In the genomic region with DNA sequence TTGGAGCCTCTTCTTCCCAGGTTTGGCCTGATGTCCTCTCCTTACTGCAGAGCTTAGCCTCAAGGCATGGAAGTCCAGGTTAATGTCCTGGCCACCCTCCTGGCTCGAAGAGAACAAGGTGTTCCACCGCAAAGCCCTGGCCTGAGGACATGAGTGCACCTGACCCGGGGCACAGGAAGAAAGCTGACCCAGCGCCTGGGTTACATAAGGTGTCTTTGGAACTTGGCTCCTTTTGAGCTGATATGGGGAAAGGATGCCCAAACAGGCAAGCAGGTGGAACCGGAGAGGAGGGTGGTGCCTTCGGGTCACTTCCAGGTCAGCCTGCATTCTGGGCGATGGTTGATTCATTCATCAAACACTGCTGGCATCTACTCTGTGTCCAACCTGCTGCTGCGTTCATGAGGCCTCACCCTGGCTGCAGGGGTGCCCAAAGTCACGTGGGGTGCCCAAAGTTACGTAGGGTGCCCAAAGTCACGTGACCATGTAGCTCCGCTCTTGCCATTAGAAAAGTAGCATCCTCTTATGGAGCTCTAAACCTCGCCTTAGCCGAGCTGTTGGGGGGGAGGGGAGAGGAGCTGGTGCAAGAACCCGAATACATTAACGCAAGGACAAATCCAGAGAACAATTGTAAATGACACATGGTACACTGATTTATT, we compare ENCODE assay signal across 17 mouse cellular contexts. TPM values are rescaled to one million over a fixed set of nuclear protein-coding genes. Genes with fewer than 3 reads are reported as not detected.
DNase-seq lines count a peak whose midpoint lies in the region; ATAC-seq lines count a peak whose summit lies in the region.
"Had no signal": no experiment of that assay in that cellular context is flagged by ENCODE, and none has a peak within 500 bp of the region (broad histone marks: within the 10 kb centered on the region; RNA-seq: fewer than 3 reads in every experiment).

No protein-coding gene starts in this region.

- H3K36me3 ChIP-seq in kidney, embryonic 15.5 days = no peaks in the 10 kb centered on the region
- H3K36me3 ChIP-seq in midbrain, embryonic 11.5 days (ENCODE audit: control insufficient read depth, insufficient read depth, low read length) = no peaks in the 10 kb centered on the region
- H3K36me3 ChIP-seq in midbrain, embryonic 15.5 days (replicated peaks) = no peaks in the 10 kb centered on the region
- no peaks in the 10 kb centered on the region for H3K36me3 ChIP-seq in stomach, embryonic 15.5 days
- H3K36me3 ChIP-seq: G1E; limb, embryonic 13.5 days; neural tube, embryonic 13.5 days had no signal

- no peak overlapping the region for H3K4me2 ChIP-seq in kidney, embryonic 15.5 days
- H3K4me2 ChIP-seq in midbrain, embryonic 11.5 days = no peak overlapping the region
- no peak overlapping the region for H3K4me2 ChIP-seq in midbrain, embryonic 15.5 days
- no peak overlapping the region for H3K4me2 ChIP-seq in stomach, embryonic 15.5 days
- H3K4me2 ChIP-seq: limb, embryonic 13.5 days; neural tube, embryonic 13.5 days had no signal

- H3K9me3 ChIP-seq in kidney, embryonic 15.5 days (replicated peaks) = no peaks in the 10 kb centered on the region
- H3K9me3 ChIP-seq in midbrain, embryonic 11.5 days (ENCODE audit: control insufficient read depth, low read length) = no peaks in the 10 kb centered on the region
- 0 out of 2 replicates have a peak, but pooled peaks cover 4% of the 10 kb centered on the region for H3K9me3 ChIP-seq in midbrain, embryonic 15.5 days
- no peaks in the 10 kb centered on the region for H3K9me3 ChIP-seq in stomach, embryonic 15.5 days
- H3K9me3 ChIP-seq: G1E; limb, embryonic 13.5 days; neural tube, embryonic 13.5 days had no signal

- no peak overlapping the region for H3K27ac ChIP-seq in kidney, embryonic 15.5 days
- H3K27ac ChIP-seq in midbrain, embryonic 11.5 days (ENCODE audit: low read depth, low read length) = no peak overlapping the region
- H3K27ac ChIP-seq in midbrain, embryonic 15.5 days = no peak overlapping the region
- no peak overlapping the region for H3K27ac ChIP-seq in stomach, embryonic 15.5 days
- H3K27ac ChIP-seq: limb, embryonic 13.5 days; liver, embryonic 14.5 days; neural tube, embryonic 13.5 days had no signal

- H3K4me1 ChIP-seq in kidney, embryonic 15.5 days = peaks cover 13% of the 10 kb centered on the region; the same call in 1 of the 2 replicates
- peaks cover 10% of the 10 kb centered on the region for H3K4me1 ChIP-seq in midbrain, embryonic 11.5 days (ENCODE audit: control insufficient read depth, insufficient read depth, low read length)
- H3K4me1 ChIP-seq in midbrain, embryonic 15.5 days = peaks cover 12% of the 10 kb centered on the region
- no peaks in the 10 kb centered on the region for H3K4me1 ChIP-seq in stomach, embryonic 15.5 days
- H3K4me1 ChIP-seq: limb, embryonic 13.5 days had no signal

- no peak overlapping the region for H3K4me3 ChIP-seq in kidney, embryonic 15.5 days (replicated peaks)
- H3K4me3 ChIP-seq in midbrain, embryonic 11.5 days (ENCODE audit: low read depth, low read length) = no peak overlapping the region
- H3K4me3 ChIP-seq in midbrain, embryonic 15.5 days = no peak overlapping the region
- H3K4me3 ChIP-seq in stomach, embryonic 15.5 days (replicated peaks) = no peak overlapping the region
- H3K4me3 ChIP-seq: erythroblast, embryonic 14.5 days; limb, embryonic 13.5 days; neural tube, embryonic 13.5 days had no signal

- DNase-seq in kidney, adult 11 months = peak; percentile 95
- DNase-seq in midbrain, embryonic 11.5 days (ENCODE audit: low spot score, missing footprints) = no peak
- peak; percentile 76 for DNase-seq in induced T-regulatory cell, adult 2 months (ENCODE audit: low read depth)
- no peak for DNase-seq in cerebellum, postnatal 14 days
- DNase-seq: B cell, adult 2 months; heart, adult 18-20 months; right cerebral cortex, postnatal 14 days had no signal

- WGBS in kidney, embryonic 15.5 days = 76% methylated on average over 16 of the region's 16 CpGs
- 78% methylated on average over 16 of the region's 16 CpGs for WGBS in midbrain, embryonic 11.5 days
- 76% methylated on average over 16 of the region's 16 CpGs for WGBS in midbrain, embryonic 15.5 days
- WGBS in stomach, embryonic 15.5 days = 58% methylated on average over 16 of the region's 16 CpGs

- no peak overlapping the region for H3K9ac ChIP-seq in kidney, embryonic 15.5 days
- H3K9ac ChIP-seq in midbrain, embryonic 11.5 days (ENCODE audit: low read length) = no peak overlapping the region
- no peak overlapping the region for H3K9ac ChIP-seq in midbrain, embryonic 15.5 days
- no peak overlapping the region for H3K9ac ChIP-seq in stomach, embryonic 15.5 days
- H3K9ac ChIP-seq: limb, embryonic 13.5 days; liver, embryonic 14.5 days; neural tube, embryonic 13.5 days had no signal

- H3K27me3 ChIP-seq in kidney, embryonic 15.5 days = no peaks in the 10 kb centered on the region
- no peaks in the 10 kb centered on the region for H3K27me3 ChIP-seq in midbrain, embryonic 11.5 days (ENCODE audit: control insufficient read depth, insufficient read depth, low read length)
- no peaks in the 10 kb centered on the region for H3K27me3 ChIP-seq in midbrain, embryonic 15.5 days (replicated peaks)
- no peaks in the 10 kb centered on the region for H3K27me3 ChIP-seq in stomach, embryonic 15.5 days (replicated peaks)
- H3K27me3 ChIP-seq: neural tube, embryonic 13.5 days had no signal

- no peak for ATAC-seq in kidney, embryonic 15.5 days (replicated peaks; ENCODE audit: low FRiP score)
- 0 out of 2 replicates have a peak, but pooled peaks have one; percentile 7 for ATAC-seq in midbrain, embryonic 11.5 days (ENCODE audit: low FRiP score)
- ATAC-seq in midbrain, embryonic 15.5 days (replicated peaks) = no peak
- 0 out of 2 replicates have a peak, but pooled peaks have one; percentile 23 for ATAC-seq in stomach, embryonic 15.5 days (ENCODE audit: insufficient read depth, low FRiP score, low read depth)
- ATAC-seq: forebrain, embryonic 14.5 days; inflammation-experienced regulatory T-cells, adult 6 months had no signal

RNA-seq across cellular contexts. Expression of a gene that starts 47.0 kb away (rescaled TPM):
- 50.7 and 51.8 TPM in 2 replicates for polyA plus RNA-seq in kidney, embryonic 15.5 days (2015; fragmentation: Nextera tagmentation; extraction: Ambion mirVana)
- 48.5 and 48.8 TPM in 2 replicates for polyA plus RNA-seq in midbrain, embryonic 11.5 days (2014; fragmentation: Nextera tagmentation; extraction: Ambion mirVana)
- 6.0 and 7.3 TPM in 2 replicates for polyA plus RNA-seq in midbrain, embryonic 15.5 days (2015; fragmentation: Nextera tagmentation; extraction: Ambion mirVana)
- 45.2 and 47.0 TPM in 2 replicates for polyA plus RNA-seq in stomach, embryonic 15.5 days (2015; fragmentation: Nextera tagmentation; extraction: Ambion mirVana)

RNA-seq across cellular contexts. Expression of a gene that starts 55.6 kb away (rescaled TPM):
- polyA plus RNA-seq in kidney, embryonic 15.5 days (2015; fragmentation: Nextera tagmentation; extraction: Ambion mirVana) = 14.9 and 15.3 TPM in 2 replicates
- polyA plus RNA-seq in midbrain, embryonic 11.5 days (2014; fragmentation: Nextera tagmentation; extraction: Ambion mirVana) = 3.2 and 3.3 TPM in 2 replicates
- 21.0 and 23.4 TPM in 2 replicates for polyA plus RNA-seq in midbrain, embryonic 15.5 days (2015; fragmentation: Nextera tagmentation; extraction: Ambion mirVana)
- 3.8 and 4.2 TPM in 2 replicates for polyA plus RNA-seq in stomach, embryonic 15.5 days (2015; fragmentation: Nextera tagmentation; extraction: Ambion mirVana)
- polyA plus RNA-seq: G1E had no signal

Comparison
In these comparisons a context has a peak if more than half of its experiments do, and no peak if none do; other contexts are left out.
1. ATAC-seq: peak in midbrain, embryonic 11.5 days (single experiment) and stomach, embryonic 15.5 days (single experiment); none in kidney, embryonic 15.5 days (single experiment) and midbrain, embryonic 15.5 days (single experiment).
2. DNase-seq: peak in kidney, adult 11 months (single experiment) and induced T-regulatory cell, adult 2 months (single experiment); none in midbrain, embryonic 11.5 days (single experiment) and cerebellum, postnatal 14 days (0 of 2).